Mouse (Mus musculus) inflammation-experienced regulatory T-cells, adult 16 weeks (primary cell): ENCODE results near the gene Ang5. TPM values are rescaled to one million over a fixed set of nuclear protein-coding genes. Genes with fewer than 3 reads are reported as not detected.

Experiments used
- polyA plus RNA-seq: library from polyadenylated mRNA; unstranded; fragments of 100-300 nt; shearing (Covaris generic); gene quantifications from one replicate; pipeline ENCODE4 v1.2.1, GENCODE M21; 2017

Gene Ang5
- not detected for polyA plus RNA-seq

GRCm38 (mm10) chr14:43956769-43957168 lies at the start of gene Ang5:
Ang5 (plus strand) TSS chr14:43957069.

GRCm38 (mm10) chr14:43923459-43923858 lies 33.4 kb upstream of the Ang5 start, which contains the start of gene Ear10:
Ear10 (minus strand) TSS chr14:43923559.

GRCm38 (mm10) chr14:43924688-43925403 lies 32.0 kb upstream of the Ang5 start, which contains the start of gene Gm8113:
Gm8113 (plus strand) TSS chr14:43925390.

GRCm38 (mm10) chr14:44002169-44002568 lies 45.3 kb downstream of the Ang5 start, which contains the start of gene Ang6:
Ang6 (minus strand) TSS chr14:44002269.

Other genes with a start within 250 kb of the Ang5 start
- not detected for gene Gm16506, start 229.6 kb upstream of the Ang5 start, polyA plus RNA-seq
- gene Gm6526, start 209.2 kb upstream of the Ang5 start, polyA plus RNA-seq = not detected
- not detected for gene Gm8180, start 172.3 kb upstream of the Ang5 start, polyA plus RNA-seq
- not detected for gene Ear1, start 81.6 kb upstream of the Ang5 start, polyA plus RNA-seq
- gene Ear10, start 33.5 kb upstream of the Ang5 start, polyA plus RNA-seq = not detected
- gene Gm8113, start 31.7 kb upstream of the Ang5 start, polyA plus RNA-seq = not detected
- gene Ang6, start 45.2 kb downstream of the Ang5 start, polyA plus RNA-seq = not detected
- 2.2 TPM for gene Ear2, start 145.6 kb downstream of the Ang5 start, polyA plus RNA-seq
- gene Gm3327, start 166.8 kb downstream of the Ang5 start, polyA plus RNA-seq = not detected
- gene Gm8212, start 240.6 kb downstream of the Ang5 start, polyA plus RNA-seq = not detected